Mouse (Mus musculus) urinary bladder, adult 18-20 months (tissue): ENCODE results near the gene Cab39l.
"Not testable (repeated sequence)": the region's sequence is repeated elsewhere in the genome, so short reads cannot be mapped to it uniquely, and the experiment has no call there.

ENCODE experiments used
- DNase-seq, 2 experiments: peaks; one replicate each; pipeline ENCODE4 v3.0.0; 2022; ENCODE audit warnings: low spot score in 2 of 2, mixed read lengths in 2 of 2

Gene Cab39l

GRCm38 (mm10) chr14:59576385-59576784 lies 135.6 kb downstream of the Cab39l start:
- no peak for DNase-seq

GRCm38 (mm10) chr14:59590614-59591013 lies 149.8 kb downstream of the Cab39l start:
- DNase-seq, result no peak

- DNase-seq, result no peak
Observed at GRCm38 (mm10) chr14:59591901-59592300, 151.1 kb downstream of the Cab39l start.

GRCm38 (mm10) chr14:59592593-59592992 lies 151.8 kb downstream of the Cab39l start:
- no peak for DNase-seq

- DNase-seq, result no peak
Observed at GRCm38 (mm10) chr14:59594988-59595387, 154.2 kb downstream of the Cab39l start.

GRCm38 (mm10) chr14:59597398-59598259 lies 156.9 kb downstream of the Cab39l start, which contains the start of gene Cdadc1:
Gene Cdadc1, minus strand, starts transcription at chr14:59597959.
- peak; percentile 92 to 99 for DNase-seq

- no peak for DNase-seq
Observed at GRCm38 (mm10) chr14:59598260-59598627, 157.5 kb downstream of the Cab39l start.

GRCm38 (mm10) chr14:59604002-59604645 lies 163.4 kb downstream of the Cab39l start:
- no peak for DNase-seq

- DNase-seq, result peak; percentile 23 to 66
Observed at GRCm38 (mm10) chr14:59605671-59606353, 165.0 kb downstream of the Cab39l start.

GRCm38 (mm10) chr14:59607021-59607420 lies 166.2 kb downstream of the Cab39l start:
- DNase-seq, result no peak

GRCm38 (mm10) chr14:59612920-59613625 lies 172.3 kb downstream of the Cab39l start:
- peak; percentile 33 to 43 for DNase-seq

- not testable (repeated sequence) for DNase-seq
Observed at GRCm38 (mm10) chr14:59614149-59614548, 173.4 kb downstream of the Cab39l start.

GRCm38 (mm10) chr14:59616802-59617201 lies 176.0 kb downstream of the Cab39l start:
- DNase-seq, result no peak

- no peak for DNase-seq
Observed at GRCm38 (mm10) chr14:59624326-59624885, 183.6 kb downstream of the Cab39l start.

- DNase-seq, result peak; percentile 68 to 69
Observed at GRCm38 (mm10) chr14:59625158-59625805, 184.5 kb downstream of the Cab39l start, which contains the start of gene Shisa2. Gene Shisa2, plus strand, starts transcription at chr14:59625308.

GRCm38 (mm10) chr14:59625806-59626364 lies 185.1 kb downstream of the Cab39l start:
- peak in 1 of 2 experiments; percentile 51 for DNase-seq

- no peak for DNase-seq
Observed at GRCm38 (mm10) chr14:59626711-59627110, 185.9 kb downstream of the Cab39l start.

- DNase-seq, result no peak
Observed at GRCm38 (mm10) chr14:59627142-59627680, 186.4 kb downstream of the Cab39l start.

- no peak for DNase-seq
Observed at GRCm38 (mm10) chr14:59627823-59628222, 187.1 kb downstream of the Cab39l start.

- no peak for DNase-seq
Observed at GRCm38 (mm10) chr14:59629308-59629707, 188.5 kb downstream of the Cab39l start.
